Mouse (Mus musculus) left cerebral cortex, adult 8-10 months (tissue): ENCODE measurements around the gene Ski. TPM values are rescaled to one million over a fixed set of nuclear protein-coding genes. Genes with fewer than 3 reads are reported as not detected.

Experiments used
- DNase-seq, 2 experiments: peaks; one replicate each; pipeline ENCODE4 v3.0.0; 2022; ENCODE audit warnings: low spot score in 2 of 2
- total RNA-seq, 4 experiments: library from RNA; stranded (reverse); gene quantifications; 2 replicates each; pipeline ENCODE4 v1.2.4; 2022

Gene Ski
- total RNA-seq, 4 experiments from 2014 or later: 118 to 126 (median 121) TPM

GRCm38 (mm10) chr4:155215773-155216630 lies 6.4 kb downstream of the Ski start:
- no peak for DNase-seq

- DNase-seq: no peak
Observed at GRCm38 (mm10) chr4:155215203-155215602, 7.2 kb downstream of the Ski start.

GRCm38 (mm10) chr4:155214793-155215192 lies 7.6 kb downstream of the Ski start:
- DNase-seq: no peak

GRCm38 (mm10) chr4:155214188-155214587 lies 8.2 kb downstream of the Ski start:
- DNase-seq: no peak

- no peak for DNase-seq
Observed at GRCm38 (mm10) chr4:155213752-155214054, 8.7 kb downstream of the Ski start.

GRCm38 (mm10) chr4:155213052-155213751 lies 9.2 kb downstream of the Ski start:
- DNase-seq: no peak

GRCm38 (mm10) chr4:155209494-155209893 lies 12.9 kb downstream of the Ski start:
- DNase-seq: no peak

- DNase-seq: no peak
Observed at GRCm38 (mm10) chr4:155209079-155209478, 13.3 kb downstream of the Ski start.

- DNase-seq: no peak
Observed at GRCm38 (mm10) chr4:155208613-155209012, 13.8 kb downstream of the Ski start.

- no peak for DNase-seq
Observed at GRCm38 (mm10) chr4:155207841-155208240, 14.6 kb downstream of the Ski start.

- DNase-seq: no peak
Observed at GRCm38 (mm10) chr4:155206498-155206897, 15.9 kb downstream of the Ski start.

GRCm38 (mm10) chr4:155205919-155206318 lies 16.5 kb downstream of the Ski start:
- DNase-seq: no peak

- DNase-seq: no peak
Observed at GRCm38 (mm10) chr4:155201764-155202163, 20.6 kb downstream of the Ski start.

- no peak for DNase-seq
Observed at GRCm38 (mm10) chr4:155200861-155201390, 21.5 kb downstream of the Ski start.

GRCm38 (mm10) chr4:155197726-155198125 lies 24.7 kb downstream of the Ski start:
- no peak for DNase-seq

GRCm38 (mm10) chr4:155195204-155195603 lies 27.2 kb downstream of the Ski start:
- no peak for DNase-seq

GRCm38 (mm10) chr4:155190275-155190674 lies 32.1 kb downstream of the Ski start:
- DNase-seq: no peak

- DNase-seq: no peak
Observed at GRCm38 (mm10) chr4:155189711-155190139, 32.7 kb downstream of the Ski start.

GRCm38 (mm10) chr4:155188803-155189202 lies 33.6 kb downstream of the Ski start:
- no peak for DNase-seq

GRCm38 (mm10) chr4:155188341-155188740 lies 34.1 kb downstream of the Ski start:
- no peak for DNase-seq

- no peak for DNase-seq
Observed at GRCm38 (mm10) chr4:155187192-155187674, 35.2 kb downstream of the Ski start.

GRCm38 (mm10) chr4:155185845-155186244 lies 36.5 kb downstream of the Ski start:
- DNase-seq: no peak
